Mouse (Mus musculus): ENCODE measurements around the gene Tap1. TPM values are rescaled to one million over a fixed set of nuclear protein-coding genes. Genes with fewer than 3 reads are reported as not detected.

Gene Tap1
- total RNA-seq (2023): 10 to 100 TPM; 93.6 to 93.9 TPM

GRCm38 (mm10) chr17:34187261-34187916 lies at the start of gene Tap1, which contains the start of gene Psmb9:
TSS of gene Tap1 (plus strand) at chr17:34187553.
TSS of gene Psmb9 (minus strand) at chr17:34187764.

DNA sequence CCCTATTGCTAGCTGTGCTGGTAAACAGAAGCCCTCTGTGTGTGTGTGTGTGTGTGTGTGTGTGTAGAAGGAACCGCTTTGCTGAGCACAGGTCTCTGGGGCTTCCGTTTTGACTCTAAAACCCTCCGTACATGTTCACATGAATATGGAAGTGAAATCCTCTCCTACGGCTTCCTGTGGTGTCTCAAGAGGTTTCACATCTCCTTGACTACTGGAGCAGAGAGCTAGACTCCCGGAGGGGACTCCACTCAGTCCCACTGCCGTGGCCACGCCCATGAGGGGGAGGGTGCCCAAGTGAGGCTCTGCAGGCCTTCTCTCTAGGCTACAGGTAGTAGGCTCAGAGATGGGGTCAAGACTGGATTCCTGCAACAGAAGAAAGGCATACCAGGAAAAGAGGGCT lies 44.3 kb upstream of the Tap1 start, which contains the start of gene H2-DMb2:
H2-DMb2 (plus strand) TSS at position 275 of the 400 bp plus-strand sequence.

GRCm38 (mm10) chr17:34152923-34153322 lies 34.4 kb upstream of the Tap1 start, which contains the start of gene H2-DMb1:
TSS of gene H2-DMb1 (plus strand) at chr17:34153072.

GRCm38 (mm10) chr17:34196941-34197894 lies 9.9 kb downstream of the Tap1 start, which contains the start of gene Psmb8:
TSS of gene Psmb8 (plus strand) at chr17:34197721.

GRCm38 (mm10) chr17:34203444-34203843 lies 16.1 kb downstream of the Tap1 start, which contains the start of gene Tap2:
TSS of gene Tap2 (plus strand) at chr17:34203527.

DNA sequence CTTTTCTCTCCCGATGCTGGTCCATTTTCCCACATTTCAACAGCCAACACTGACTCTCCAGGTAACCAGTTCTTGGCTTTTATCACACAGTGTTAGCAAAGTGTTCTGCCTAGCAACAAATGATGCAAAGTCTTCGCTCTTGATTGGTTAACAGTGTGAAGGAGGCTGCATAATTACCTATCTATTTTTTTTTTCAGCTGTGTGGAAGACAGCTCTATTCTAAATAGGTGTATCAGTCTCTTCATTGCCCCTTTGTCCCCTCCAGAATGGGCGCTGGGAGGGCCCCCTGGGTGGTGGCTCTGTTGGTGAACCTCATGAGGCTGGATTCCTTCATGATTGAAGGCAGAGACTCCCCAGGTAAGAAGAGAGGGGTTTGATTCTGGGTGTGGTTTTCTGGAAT lies 51.4 kb downstream of the Tap1 start, which contains the start of gene H2-Ob:
H2-Ob (plus strand) TSS at position 198 of the 400 bp plus-strand sequence.

Other genes starting within 250 kb of the Tap1 start
- gene Pfdn6, start 247.2 kb upstream of the Tap1 start, total RNA-seq (2023): 10 to 100 TPM; 51.6 to 71.3 TPM
- 10 to 100 TPM; 30.5 to 34.8 TPM for gene Wdr46, start 246.9 kb upstream of the Tap1 start, total RNA-seq (2023)
- 10 to 100 TPM; 14.7 to 17.3 TPM for gene B3galt4, start 236.1 kb upstream of the Tap1 start, total RNA-seq (2023)
- 10 to 100 TPM; 48.0 to 57.5 TPM for gene Vps52, start 231.7 kb upstream of the Tap1 start, total RNA-seq (2023)
- 100 to 1,000 TPM; 791 to 877 TPM for gene Rps18, start 231.6 kb upstream of the Tap1 start, total RNA-seq (2023)
- 1,000 to 10,000 TPM; 3,154 to 3,159 TPM for gene H2-K1, start 187.2 kb upstream of the Tap1 start, total RNA-seq (2023)
- gene Ring1, start 162.9 kb upstream of the Tap1 start, total RNA-seq (2023): 10 to 100 TPM; 31.1 to 31.8 TPM
- 10 to 100 TPM; 58.7 to 60.7 TPM for gene H2-Ke6, start 159.5 kb upstream of the Tap1 start, total RNA-seq (2023)
- gene Slc39a7, start 155.9 kb upstream of the Tap1 start, total RNA-seq (2023): 100 to 1,000 TPM; 102 to 104 TPM
- 100 to 1,000 TPM; 100 to 103 TPM for gene Rxrb, start 155.7 kb upstream of the Tap1 start, total RNA-seq (2023)
- gene Col11a2, start 148.1 kb upstream of the Tap1 start, total RNA-seq (2023): 1 to 10 TPM; 3.1 to 6.2 TPM
- 10 to 100 TPM; 12.2 to 18.9 TPM for gene H2-Oa, start 95.2 kb upstream of the Tap1 start, total RNA-seq (2023)
- gene H2-DMa, start 68.0 kb upstream of the Tap1 start, total RNA-seq (2023): 100 to 1,000 TPM; 345 to 355 TPM
- 100 to 1,000 TPM; 367 to 380 TPM for gene Brd2, start 64.9 kb upstream of the Tap1 start, total RNA-seq (2023)
- 10 to 100 TPM; 88.6 to 96.9 TPM for gene H2-DMb2, start 44.2 kb upstream of the Tap1 start, total RNA-seq (2023)
- 100 to 1,000 TPM; 301 to 308 TPM for gene H2-DMb1, start 34.5 kb upstream of the Tap1 start, total RNA-seq (2023)
- gene Psmb9, start 211 bp downstream of the Tap1 start, total RNA-seq (2023): 100 to 1,000 TPM in 1 of 2 experiments, 10 to 100 TPM in 1; 88.7 to 100 TPM
- 100 to 1,000 TPM; 199 to 211 TPM for gene Psmb8, start 10.2 kb downstream of the Tap1 start, total RNA-seq (2023)
- 10 to 100 TPM; 71.7 to 73.7 TPM for gene Tap2, start 16.0 kb downstream of the Tap1 start, total RNA-seq (2023)
- gene H2-Ob, start 51.4 kb downstream of the Tap1 start, total RNA-seq (2023): 10 to 100 TPM; 17.9 to 22.0 TPM
- gene H2-Ab1, start 70.1 kb downstream of the Tap1 start, total RNA-seq (2023): 1,000 to 10,000 TPM; 2,645 to 2,891 TPM
- gene H2-Aa, start 100.3 kb downstream of the Tap1 start, total RNA-seq (2023): 1,000 to 10,000 TPM; 2,348 to 2,964 TPM
- gene H2-Eb1, start 118.3 kb downstream of the Tap1 start, total RNA-seq (2023): 1,000 to 10,000 TPM; 1,510 to 1,965 TPM
- gene H2-Eb2, start 138.1 kb downstream of the Tap1 start, total RNA-seq (2023): 1 to 10 TPM; 2.3 TPM
- gene Btnl2, start 167.3 kb downstream of the Tap1 start, total RNA-seq (2023): 1 to 10 TPM; 3.3 to 3.8 TPM
- gene Btnl1, start 189.6 kb downstream of the Tap1 start, total RNA-seq (2023): under 1 TPM; 0.45 to 0.58 TPM
- gene BC051142, start 211.3 kb downstream of the Tap1 start, total RNA-seq (2023): 1 to 10 TPM in 1 of 2 experiments, not detected in 1; 1.3 TPM